Mouse (Mus musculus) G1E-ER4 (cell line): ENCODE measurements around the gene Tm2d1. TPM values are rescaled to one million over a fixed set of nuclear protein-coding genes. Genes with fewer than 3 reads are reported as not detected.

Experiments used
- GATA1 ChIP-seq: IDR thresholded peaks from one replicate; pipeline ENCODE4 v1.8.0; 2012; ENCODE audit warnings: low read length, inconsistent platforms
- polyA plus RNA-seq: library from polyadenylated mRNA; stranded (reverse); fragments of >175 nt; gene quantifications from 2 replicates; pipeline ENCODE4 v1.2.3, GENCODE M21; 2012

The Tm2d1 gene
- 8.7 and 15.8 TPM in 2 replicates for polyA plus RNA-seq

DNA sequence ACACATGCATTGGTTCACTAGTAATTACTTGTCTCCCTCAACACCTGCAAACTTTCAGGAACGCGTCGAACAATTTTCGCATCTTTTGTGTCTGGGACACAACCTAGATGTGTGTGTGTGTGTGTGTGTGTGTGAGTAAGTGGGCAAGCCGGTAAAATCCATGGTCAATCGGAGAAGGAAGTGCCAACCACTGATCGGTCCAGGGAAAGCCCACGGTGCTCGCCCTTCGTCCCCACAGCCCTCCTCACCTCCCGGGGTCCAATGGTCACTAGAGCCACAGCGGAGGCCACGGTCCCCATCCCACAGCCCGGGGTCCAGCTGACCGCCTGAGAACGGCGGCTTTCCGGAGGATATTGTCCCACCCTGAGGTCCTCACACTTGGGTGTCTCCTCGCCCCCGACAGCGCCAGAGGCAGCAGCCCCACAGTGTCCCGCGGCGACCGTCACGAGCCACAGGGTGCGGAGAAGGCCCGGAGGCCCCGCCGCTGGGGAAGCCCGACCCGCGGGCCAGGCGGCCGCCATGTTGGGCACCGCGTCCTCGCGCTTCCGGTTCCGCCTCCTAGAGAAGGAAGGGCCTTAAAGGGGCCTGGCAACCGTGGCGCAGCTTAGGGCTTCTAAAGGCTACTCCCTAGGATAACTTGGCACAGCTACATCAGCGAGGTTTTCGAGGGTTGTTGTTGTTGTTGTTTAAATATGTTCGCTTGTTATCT is at the start of gene Tm2d1:
TSS of gene Tm2d1 (minus strand) at position 591 of the 709 bp plus-strand sequence.
- no peak for TF ChIP-seq GATA1

GRCm38 (mm10) chr4:98428371-98428770 is 45.3 kb upstream of the Tm2d1 start:
- no peak for TF ChIP-seq GATA1

DNA sequence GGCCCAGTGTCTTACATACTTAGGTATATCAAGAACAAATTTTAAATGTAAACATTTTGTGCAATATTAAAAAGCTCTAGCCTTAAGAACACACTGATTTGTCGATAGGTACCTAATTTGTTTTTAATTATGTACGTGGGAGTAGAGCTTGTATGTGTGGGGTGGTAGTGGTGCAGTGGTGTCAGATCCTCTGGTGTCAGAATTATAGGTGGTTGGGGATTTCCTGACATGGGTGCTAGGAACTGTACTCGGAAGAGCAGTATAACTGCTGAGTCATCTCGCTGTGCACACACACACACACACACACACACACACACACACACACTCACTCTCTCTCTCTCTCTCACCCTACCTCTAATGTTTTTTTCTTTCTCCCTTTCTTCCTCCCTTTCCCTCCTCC is 25.3 kb upstream of the Tm2d1 start:
- no peak for TF ChIP-seq GATA1

DNA sequence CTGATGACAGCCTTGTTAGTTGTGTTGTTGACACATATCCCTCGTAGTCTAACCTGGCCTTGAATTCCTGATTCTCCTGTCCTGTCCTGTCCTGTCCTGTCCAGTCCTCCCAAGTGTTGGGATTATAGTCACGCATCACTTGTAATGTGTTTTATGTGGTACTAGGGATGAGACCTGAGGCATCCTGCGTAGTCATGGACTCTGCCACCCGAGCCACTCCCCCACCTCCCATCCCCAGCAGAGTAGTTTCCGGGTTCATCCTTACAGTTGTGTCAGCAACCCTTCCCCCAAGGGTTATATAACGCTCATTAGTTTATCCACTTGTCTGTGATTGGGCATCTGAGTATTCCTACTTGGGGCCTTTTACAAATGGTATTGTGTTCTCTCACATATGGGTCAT is 21.3 kb upstream of the Tm2d1 start:
- TF ChIP-seq GATA1: no peak

DNA sequence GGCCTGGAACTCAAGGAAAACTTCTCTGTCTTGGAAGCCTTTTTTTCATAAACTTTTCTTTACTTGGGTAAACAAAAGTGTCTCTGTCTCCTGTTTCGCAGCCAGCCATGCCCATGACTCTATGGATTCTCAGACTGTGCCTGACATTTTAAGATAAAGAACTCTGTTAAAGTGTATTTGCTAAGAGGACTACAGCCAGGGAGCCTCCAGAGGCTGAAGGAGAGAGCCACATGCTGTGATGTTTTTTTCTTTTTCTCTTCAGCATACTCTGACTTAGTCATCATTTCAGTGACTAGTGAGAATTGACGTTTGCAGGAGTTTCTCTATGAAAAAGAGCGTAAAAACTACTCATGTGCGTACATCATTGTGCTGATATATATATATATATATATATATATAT is 20.4 kb upstream of the Tm2d1 start:
- no peak for TF ChIP-seq GATA1

DNA sequence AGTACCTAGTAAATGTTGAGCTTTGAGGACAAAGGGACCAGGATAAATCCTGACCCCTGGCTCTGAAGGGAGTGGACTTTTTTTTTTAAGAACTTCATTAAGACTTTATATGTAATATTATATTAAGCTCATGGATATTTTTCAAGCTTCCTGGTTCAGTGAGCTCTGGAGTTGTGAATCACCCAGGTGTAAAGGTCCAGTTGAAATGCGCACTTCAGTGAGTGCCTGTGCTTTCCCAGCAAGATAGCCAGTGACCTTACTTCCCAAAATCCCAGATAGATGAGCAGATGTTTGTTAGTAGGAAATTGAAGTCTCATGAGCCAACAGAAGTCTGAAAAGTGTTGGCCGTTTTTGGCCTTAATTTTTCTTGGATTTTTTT is 18.5 kb upstream of the Tm2d1 start:
- no peak for TF ChIP-seq GATA1

- no peak for TF ChIP-seq GATA1
Measured at GRCm38 (mm10) chr4:98400926-98401583, 17.9 kb upstream of the Tm2d1 start.

DNA sequence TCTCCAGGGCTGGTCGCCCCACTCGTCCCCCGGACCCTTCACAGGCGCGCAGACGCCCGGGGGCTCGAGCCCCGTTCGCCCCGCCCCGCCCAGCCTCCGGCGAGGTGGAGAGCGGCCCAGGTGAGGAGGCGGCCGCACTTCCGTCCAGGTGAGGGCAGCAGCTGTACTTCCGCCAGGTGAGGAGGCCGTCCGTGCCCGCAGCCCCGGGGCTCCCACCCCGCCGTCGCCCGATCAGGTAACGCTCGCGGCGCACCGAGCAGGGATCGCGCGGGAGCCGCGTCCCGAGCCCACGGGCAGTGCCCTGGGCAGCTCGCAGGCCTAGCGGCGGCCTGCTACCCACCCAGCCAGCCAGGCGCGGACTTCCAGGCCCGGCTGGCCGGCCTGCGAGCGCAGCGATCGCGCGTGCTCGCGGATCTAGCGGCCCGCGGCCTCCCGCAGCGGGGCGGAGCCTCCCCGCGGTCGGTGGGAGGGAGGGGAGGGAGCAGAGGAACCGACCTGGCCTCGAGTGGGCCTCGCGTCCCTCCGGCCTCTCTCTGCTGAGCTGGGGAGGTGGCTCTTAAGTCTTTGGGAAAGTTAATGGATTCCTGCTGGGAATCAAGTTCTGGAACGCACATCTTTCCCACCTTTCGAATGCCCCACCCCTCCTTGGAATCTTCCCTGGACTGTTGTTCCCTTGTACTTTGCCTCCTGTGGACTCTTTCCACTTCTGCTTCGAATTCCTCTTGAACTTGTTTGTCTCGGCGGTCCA is 12.8 kb upstream of the Tm2d1 start, which contains the start of gene Patj:
TSS of gene Patj (plus strand) at position 96 of the 748 bp plus-strand sequence.
- no peak for TF ChIP-seq GATA1

DNA sequence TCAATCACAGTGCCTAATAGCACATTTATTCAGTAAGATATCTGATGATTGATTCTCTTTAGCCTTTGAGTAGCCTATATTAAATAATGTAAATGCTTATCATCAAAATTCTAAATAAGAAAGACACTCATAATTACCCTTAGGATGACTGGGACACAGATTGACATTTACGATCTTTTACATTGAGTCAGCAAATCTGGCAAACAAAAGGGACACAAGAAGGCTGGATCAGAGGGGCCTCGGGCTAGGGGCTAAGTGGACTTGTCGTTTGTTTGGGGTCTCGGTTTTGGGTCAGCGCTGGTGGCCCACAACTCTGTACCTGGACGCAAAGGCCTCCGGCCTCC is 12.2 kb upstream of the Tm2d1 start:
- TF ChIP-seq GATA1: no peak

DNA sequence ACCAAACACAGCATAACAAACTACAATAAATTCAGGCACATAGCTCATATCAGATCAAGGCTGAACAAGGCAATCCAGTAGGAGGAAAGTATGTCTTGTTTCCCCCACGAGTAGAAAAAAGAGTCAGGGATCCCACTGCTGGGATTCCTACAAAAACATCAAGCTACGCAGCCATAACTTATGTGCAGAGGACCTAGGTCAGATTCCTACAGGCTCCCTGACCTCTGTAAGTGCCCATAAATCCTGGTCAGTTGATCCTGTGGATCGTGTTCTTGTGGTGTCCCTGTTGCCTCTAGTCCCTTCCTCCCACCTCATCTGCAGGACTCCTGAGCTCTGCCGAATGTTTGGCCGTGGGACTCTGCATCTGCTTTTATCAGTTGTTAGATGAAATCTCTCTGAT is 1.9 kb upstream of the Tm2d1 start:
- TF ChIP-seq GATA1: no peak

DNA sequence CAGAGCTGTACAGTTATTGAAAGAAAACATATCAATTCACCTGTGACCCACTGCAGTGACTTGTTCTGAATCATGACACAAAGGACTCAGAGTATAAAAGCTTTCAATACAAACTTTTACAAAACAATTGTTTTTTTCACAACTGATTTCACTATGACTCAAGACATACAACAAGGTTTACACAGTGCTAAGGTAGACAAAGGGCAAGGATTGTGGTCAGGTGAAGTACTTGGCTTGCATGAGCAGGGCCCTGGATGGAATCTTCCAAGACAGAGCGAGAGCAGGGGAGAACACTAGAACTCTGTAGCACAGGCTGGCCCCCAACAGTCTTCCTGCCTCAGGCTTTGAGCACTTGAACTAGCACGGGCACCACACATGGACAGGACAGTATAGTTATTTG is 6.2 kb downstream of the Tm2d1 start:
- TF ChIP-seq GATA1: no peak

DNA sequence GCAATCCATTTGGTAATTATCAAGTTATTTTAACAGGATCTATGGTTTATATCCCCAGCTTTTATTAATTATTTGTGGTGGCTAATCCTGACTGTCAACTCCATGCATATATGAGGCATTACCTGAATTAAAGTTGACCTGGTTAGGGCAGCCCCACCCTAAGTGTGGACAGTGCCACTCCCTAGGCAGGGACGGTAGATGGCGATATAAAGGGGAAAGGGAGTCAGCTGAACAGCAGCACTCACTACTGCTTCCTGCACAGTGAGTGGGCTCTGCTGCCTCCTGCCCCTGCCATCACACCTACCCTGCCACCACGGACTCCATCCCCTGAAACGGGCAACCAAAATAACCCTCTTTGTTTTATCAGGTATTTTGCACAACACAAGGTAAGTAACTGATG is 7.7 kb downstream of the Tm2d1 start:
- no peak for TF ChIP-seq GATA1

GRCm38 (mm10) chr4:98358034-98358809 is 24.9 kb downstream of the Tm2d1 start:
- TF ChIP-seq GATA1: no peak

- no peak for TF ChIP-seq GATA1
Measured at GRCm38 (mm10) chr4:98348580-98348979, 34.5 kb downstream of the Tm2d1 start.

GRCm38 (mm10) chr4:98345783-98346182 is 37.3 kb downstream of the Tm2d1 start:
- no peak for TF ChIP-seq GATA1
